Mouse (Mus musculus): ENCODE measurements at regions not wholly inside any gene's neighbourhood (a gene's known extent, or its start where the extent isn't known, plus 50 kb on each side); places are given as distances from the start of the nearest gene placed in this dataset.

- no peak for DNase-seq (ENCODE audit: low spot score)
Observed at GRCm38 (mm10) chr15:42768396-42768795, 2634.2 kb downstream of the 9330182O14Rik start.

- DNase-seq (ENCODE audit: low spot score), result no peak
Observed at GRCm38 (mm10) chr15:42779903-42780302, 2645.7 kb downstream of the 9330182O14Rik start.

GRCm38 (mm10) chr15:42801217-42801616, 2667.1 kb downstream of the 9330182O14Rik start:
- no peak for DNase-seq (ENCODE audit: low spot score)

- DNase-seq (ENCODE audit: low spot score), result no peak
Observed at GRCm38 (mm10) chr15:42810871-42811490, 2676.8 kb downstream of the 9330182O14Rik start.

- DNase-seq (ENCODE audit: low spot score), result no peak
Observed at GRCm38 (mm10) chr15:42815026-42815724, 2681.0 kb downstream of the 9330182O14Rik start.

- DNase-seq (ENCODE audit: low spot score), result no peak
Observed at GRCm38 (mm10) chr15:42838839-42839238, 2704.7 kb downstream of the 9330182O14Rik start.

GRCm38 (mm10) chr15:42850003-42850402, 2715.8 kb downstream of the 9330182O14Rik start:
- DNase-seq (ENCODE audit: low spot score), result no peak

GRCm38 (mm10) chr15:42872491-42872890, 2738.3 kb downstream of the 9330182O14Rik start:
- DNase-seq (ENCODE audit: low spot score), result no peak

- no peak for DNase-seq (ENCODE audit: low spot score)
Observed at GRCm38 (mm10) chr15:42894611-42895010, 2760.4 kb downstream of the 9330182O14Rik start.

GRCm38 (mm10) chr15:42900056-42900455, 2765.9 kb downstream of the 9330182O14Rik start:
- no peak for DNase-seq (ENCODE audit: low spot score)

GRCm38 (mm10) chr15:42901782-42902181, 2767.6 kb downstream of the 9330182O14Rik start:
- no peak for DNase-seq (ENCODE audit: low spot score)

- no peak for DNase-seq (ENCODE audit: low spot score)
Observed at GRCm38 (mm10) chr15:42911357-42911756, 2777.2 kb downstream of the 9330182O14Rik start.

- DNase-seq (ENCODE audit: low spot score), result no peak
Observed at GRCm38 (mm10) chr15:42912880-42913279, 2778.7 kb downstream of the 9330182O14Rik start.

GRCm38 (mm10) chr15:42913285-42913684, 2779.1 kb downstream of the 9330182O14Rik start:
- no peak for DNase-seq (ENCODE audit: low spot score)

- no peak for DNase-seq (ENCODE audit: low spot score)
Observed at GRCm38 (mm10) chr15:42914099-42914498, 2779.9 kb downstream of the 9330182O14Rik start.

GRCm38 (mm10) chr15:42915195-42915594, 2781.0 kb downstream of the 9330182O14Rik start:
- DNase-seq (ENCODE audit: low spot score), result no peak

- no peak for DNase-seq (ENCODE audit: low spot score)
Observed at GRCm38 (mm10) chr15:42921618-42922017, 2787.5 kb downstream of the 9330182O14Rik start.

GRCm38 (mm10) chr15:42928331-42928730, 2794.2 kb downstream of the 9330182O14Rik start:
- no peak for DNase-seq (ENCODE audit: low spot score)

GRCm38 (mm10) chr15:42944610-42945009, 2810.4 kb downstream of the 9330182O14Rik start:
- DNase-seq (ENCODE audit: low spot score), result no peak

- DNase-seq (ENCODE audit: low spot score), result no peak
Observed at GRCm38 (mm10) chr15:42955167-42955566, 2821.0 kb downstream of the 9330182O14Rik start.

- DNase-seq (ENCODE audit: low spot score), result peak; percentile 3
Observed at GRCm38 (mm10) chr15:42962747-42963338, 2828.7 kb downstream of the 9330182O14Rik start.

GRCm38 (mm10) chr15:42965314-42965713, 2831.1 kb downstream of the 9330182O14Rik start:
- DNase-seq (ENCODE audit: low spot score), result no peak
